Mouse (Mus musculus) midbrain, embryonic 14.5 days (tissue): Measurements from ENCODE around the gene Lrrc41. TPM values are rescaled to one million over a fixed set of nuclear protein-coding genes. Genes with fewer than 3 reads are reported as not detected.

ENCODE experiments used
- ATAC-seq: fragments of 200-750 bp; cut with Nextera tagmentation; 2 replicates; pipeline ENCODE4 v1.8.0; 2017; ENCODE audit warnings: moderate number of reproducible peaks, moderate library complexity; ENCODE audit not compliant: low FRiP score, low TSS enrichment
- DNase-seq: peaks from one replicate; pipeline ENCODE4 v3.0.0-alpha.2; 2015
- H3K27ac ChIP-seq: fragments of 300-500 bp; sonication (generic); replicated peaks from 2 replicates; pipeline ENCODE4 v1.5.1; 2014; ENCODE audit warnings: mild to moderate bottlenecking, low read depth, low read length, moderate library complexity
- H3K27me3 ChIP-seq: fragments of 300-500 bp; sonication (generic); 2 replicates; pipeline ENCODE4 v1.6.1; 2014; ENCODE audit warnings: low read length, control low read depth, mixed read lengths; ENCODE audit not compliant: control insufficient read depth, insufficient read depth
- H3K36me3 ChIP-seq: fragments of 300-500 bp; sonication (generic); 2 replicates; pipeline ENCODE4 v1.6.1; 2014; ENCODE audit warnings: low read length, control low read depth; ENCODE audit not compliant: control insufficient read depth, insufficient read depth
- H3K4me1 ChIP-seq: fragments of 300-500 bp; sonication (generic); 2 replicates; pipeline ENCODE4 v1.6.1; 2014; ENCODE audit warnings: mild to moderate bottlenecking, antibody characterized with exemption, low read length, control low read depth; ENCODE audit not compliant: control insufficient read depth, insufficient read depth
- H3K4me2 ChIP-seq: fragments of 300-500 bp; sonication (generic); 2 replicates; pipeline ENCODE4 v1.6.1; 2014; ENCODE audit warnings: mild to moderate bottlenecking, low read length, moderate library complexity
- H3K4me3 ChIP-seq: fragments of 300-500 bp; sonication (generic); replicated peaks from 2 replicates; pipeline ENCODE4 v1.5.1; 2014; ENCODE audit warnings: low read depth, low read length
- H3K9ac ChIP-seq: fragments of 300-500 bp; sonication (generic); replicated peaks from 2 replicates; pipeline ENCODE4 v1.6.1; 2014; ENCODE audit warnings: mild to moderate bottlenecking, low read length, moderate library complexity
- H3K9me3 ChIP-seq: fragments of 300-500 bp; sonication (generic); 2 replicates; pipeline ENCODE4 v1.6.1; 2016; ENCODE audit warnings: low read length, control low read depth, mixed read lengths; ENCODE audit not compliant: control insufficient read depth
- WGBS: fragments of 180-500 bp; shearing (Covaris S2); extraction: QIAGEN DNeasy Blood & Tissue Kit; methylation state at CpG from one replicate; pipeline ENCODE4 v1.1.7; 2014; 5-methylcytosine and 5-hydroxymethylcytosine counted together
- polyA plus RNA-seq: library from polyadenylated mRNA; unstranded; fragments of >200 nt; fragmentation: Nextera tagmentation; extraction: Ambion mirVana; gene quantifications from 2 replicates; pipeline ENCODE4 v1.2.1, GENCODE M21; 2014

Gene Lrrc41
- polyA plus RNA-seq, 1 experiment from 2014 or later = 75.2 TPM

- no peak for ATAC-seq
- peak overlapping the region; percentile 96 for H3K4me3 ChIP-seq
- peak; percentile 56 for DNase-seq
- H3K9ac ChIP-seq = peak overlapping the region; percentile 95
- H3K4me1 ChIP-seq = peaks cover 25% of the 10 kb centered on the region
- 3% methylated on average over 8 of the region's 8 CpGs for WGBS
- peak overlapping the region; percentile 93 for H3K4me2 ChIP-seq
- H3K9me3 ChIP-seq = no peaks in the 10 kb centered on the region
- H3K27ac ChIP-seq = no peak overlapping the region
- H3K27me3 ChIP-seq = no peaks in the 10 kb centered on the region
- peaks cover 11% of the 10 kb centered on the region for H3K36me3 ChIP-seq
Measured at GRCm38 (mm10) chr4:116074145-116074675, 859 bp upstream of the Lrrc41 start.

DNA sequence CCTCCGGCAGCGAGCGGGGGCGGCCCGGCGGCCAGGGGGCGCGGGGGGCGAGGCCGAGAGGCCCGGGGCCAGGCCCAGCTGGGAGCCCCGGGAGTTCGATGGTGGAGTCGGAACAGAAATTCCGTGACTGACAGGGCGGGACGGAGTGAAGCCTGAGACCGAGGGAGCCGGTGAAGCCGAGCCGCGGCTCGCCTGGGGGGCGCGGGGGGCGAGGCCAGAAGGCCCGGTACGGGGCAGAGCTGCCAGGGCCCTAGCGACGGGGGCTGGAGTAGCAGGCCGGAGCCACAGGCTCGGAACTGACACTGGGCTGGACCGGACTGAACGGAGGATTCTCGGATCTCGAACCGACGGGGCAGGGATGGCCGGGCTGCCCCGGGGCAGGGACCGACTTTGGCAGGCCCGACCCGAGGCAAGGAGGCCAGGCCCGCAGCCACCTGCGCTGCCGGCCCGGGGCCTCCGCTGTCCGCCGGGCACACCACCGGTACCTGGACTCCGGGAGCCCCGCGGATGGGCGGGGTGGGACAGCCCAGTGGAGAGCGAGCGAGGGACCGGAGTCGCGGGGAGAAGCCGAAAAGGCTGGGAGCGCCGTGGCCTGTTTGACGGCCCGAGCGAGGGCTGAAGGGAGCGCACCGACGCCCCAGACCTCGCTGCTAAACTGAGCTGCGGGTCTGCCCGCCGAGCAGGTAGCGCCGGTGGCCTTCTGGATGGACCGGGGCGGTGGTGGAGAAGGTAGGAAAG, 731 bp downstream of the Lrrc41 start:
- WGBS = under 1% methylated on average over 73 of the region's 77 CpGs
- DNase-seq = peak; percentile 77

GRCm38 (mm10) chr4:116076369-116077231, 1.5 kb downstream of the Lrrc41 start:
- Histone ChIP-seq H3K9me3 (no peaks in the 10 kb centered on the region), H3K4me1 (peaks cover 25% of the 10 kb centered on the region), H3K27ac (peak overlapping the region; percentile 96), H3K4me3 (peak overlapping the region; percentile 96), H3K4me2 (peak overlapping the region; percentile 93), H3K9ac (peak overlapping the region; percentile 95), H3K27me3 (no peaks in the 10 kb centered on the region), H3K36me3 (peaks cover 16% of the 10 kb centered on the region)
- ATAC-seq (peak; percentile 12; the same call in 1 of the 2 replicates), DNase-seq (peak; percentile 48)
- WGBS = 2% methylated on average over 37 of the region's 37 CpGs

More for the DNA sequence above, 731 bp downstream of the Lrrc41 start:
- ATAC-seq = peak; percentile 77
- H3K9ac ChIP-seq = peak overlapping the region; percentile 95
- H3K36me3 ChIP-seq = peaks cover 8% of the 10 kb centered on the region
- H3K4me2 ChIP-seq = peak overlapping the region; percentile 93
- peaks cover 25% of the 10 kb centered on the region for H3K4me1 ChIP-seq
- H3K9me3 ChIP-seq = no peaks in the 10 kb centered on the region
- H3K27me3 ChIP-seq = no peaks in the 10 kb centered on the region
- H3K27ac ChIP-seq = peak overlapping the region; percentile 96
- peak overlapping the region; percentile 96 for H3K4me3 ChIP-seq

GRCm38 (mm10) chr4:116077240-116078095, 2.4 kb downstream of the Lrrc41 start:
- 62% methylated on average over 3 of the region's 3 CpGs for WGBS

GRCm38 (mm10) chr4:116088510-116089249, 13.6 kb downstream of the Lrrc41 start:
- no peak overlapping the region for H3K27ac ChIP-seq
- H3K27me3 ChIP-seq = no peaks in the 10 kb centered on the region
- H3K4me1 ChIP-seq = no peaks in the 10 kb centered on the region
- H3K4me2 ChIP-seq = no peak overlapping the region
- H3K36me3 ChIP-seq = peaks cover 84% of the 10 kb centered on the region
- H3K9ac ChIP-seq = no peak overlapping the region
- no peaks in the 10 kb centered on the region for H3K9me3 ChIP-seq
- no peak for ATAC-seq
- DNase-seq = no peak
- 89% methylated on average over 23 of the region's 23 CpGs for WGBS
- no peak overlapping the region for H3K4me3 ChIP-seq

More at GRCm38 (mm10) chr4:116077240-116078095, 2.4 kb downstream of the Lrrc41 start:
- H3K9me3 ChIP-seq = no peaks in the 10 kb centered on the region
- H3K4me1 ChIP-seq = peaks cover 25% of the 10 kb centered on the region
- no peak for DNase-seq
- H3K9ac ChIP-seq = peak overlapping the region; percentile 95
- ATAC-seq = no peak
- H3K27ac ChIP-seq = no peak overlapping the region; the same call in 1 of the 2 replicates
- no peaks in the 10 kb centered on the region for H3K27me3 ChIP-seq
- H3K4me3 ChIP-seq = peak overlapping the region; percentile 96
- H3K36me3 ChIP-seq = peaks cover 23% of the 10 kb centered on the region
- peak overlapping the region; percentile 93 for H3K4me2 ChIP-seq

- Histone ChIP-seq H3K4me3 (no peak overlapping the region), H3K4me1 (no peaks in the 10 kb centered on the region), H3K27me3 (no peaks in the 10 kb centered on the region), H3K4me2 (no peak overlapping the region), H3K27ac (no peak overlapping the region), H3K9me3 (no peaks in the 10 kb centered on the region), H3K9ac (no peak overlapping the region), H3K36me3 (peaks cover 80% of the 10 kb centered on the region)
- 95% methylated on average over 10 of the region's 10 CpGs for WGBS
- no peak for ATAC-seq
- no peak for DNase-seq
Measured at GRCm38 (mm10) chr4:116096291-116096690, 21.2 kb downstream of the Lrrc41 start.

GRCm38 (mm10) chr4:116097211-116097610, 22.1 kb downstream of the Lrrc41 start:
- Histone ChIP-seq H3K27ac (no peak overlapping the region), H3K4me1 (no peaks in the 10 kb centered on the region), H3K4me2 (no peak overlapping the region), H3K9ac (no peak overlapping the region), H3K4me3 (no peak overlapping the region), H3K9me3 (no peaks in the 10 kb centered on the region), H3K27me3 (no peaks in the 10 kb centered on the region), H3K36me3 (peaks cover 72% of the 10 kb centered on the region)
- DNase-seq = no peak
- 92% methylated on average over 8 of the region's 8 CpGs for WGBS
- ATAC-seq = no peak
